Mouse (Mus musculus): ENCODE data around the gene Mad1l1. TPM values are rescaled to one million over a fixed set of nuclear protein-coding genes. Genes with fewer than 3 reads are reported as not detected.

Mad1l1 gene
- total RNA-seq, 2 experiments from 2014 or later: 20.4 to 24.9 TPM

GRCm38 (mm10) chr5:140149298-140149697, 172.1 kb downstream of the Mad1l1 start:
- no peak for DNase-seq (ENCODE audit: low spot score in 2 of 2)

- no peak for DNase-seq (ENCODE audit: low spot score in 2 of 2)
Observed at GRCm38 (mm10) chr5:140143541-140143940, 177.8 kb downstream of the Mad1l1 start.

DNA sequence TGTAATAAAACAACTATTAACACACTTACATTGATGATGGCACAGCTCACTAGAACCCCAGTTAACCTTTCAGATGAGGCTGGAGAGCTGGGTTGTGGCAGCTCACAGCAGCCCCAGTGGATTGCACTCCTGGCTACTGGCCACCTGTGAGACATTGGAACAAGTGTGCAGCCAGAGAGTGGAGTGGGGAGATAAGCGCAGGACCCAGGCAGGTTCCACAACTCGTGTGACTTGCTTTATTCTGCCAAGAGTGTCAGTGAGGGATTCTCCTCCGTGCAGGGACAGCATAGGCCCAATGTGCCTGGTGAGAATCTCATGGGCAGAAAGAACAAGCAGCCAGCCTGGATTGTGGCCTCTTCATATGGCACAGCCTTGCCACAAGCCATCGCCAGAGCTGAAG, 180.0 kb downstream of the Mad1l1 start:
- DNase-seq (ENCODE audit: low spot score in 2 of 2): no peak

- DNase-seq (ENCODE audit: low spot score in 2 of 2): peak in 1 of 2 experiments; percentile 66
Observed at GRCm38 (mm10) chr5:140140214-140140613, 181.1 kb downstream of the Mad1l1 start.

DNA sequence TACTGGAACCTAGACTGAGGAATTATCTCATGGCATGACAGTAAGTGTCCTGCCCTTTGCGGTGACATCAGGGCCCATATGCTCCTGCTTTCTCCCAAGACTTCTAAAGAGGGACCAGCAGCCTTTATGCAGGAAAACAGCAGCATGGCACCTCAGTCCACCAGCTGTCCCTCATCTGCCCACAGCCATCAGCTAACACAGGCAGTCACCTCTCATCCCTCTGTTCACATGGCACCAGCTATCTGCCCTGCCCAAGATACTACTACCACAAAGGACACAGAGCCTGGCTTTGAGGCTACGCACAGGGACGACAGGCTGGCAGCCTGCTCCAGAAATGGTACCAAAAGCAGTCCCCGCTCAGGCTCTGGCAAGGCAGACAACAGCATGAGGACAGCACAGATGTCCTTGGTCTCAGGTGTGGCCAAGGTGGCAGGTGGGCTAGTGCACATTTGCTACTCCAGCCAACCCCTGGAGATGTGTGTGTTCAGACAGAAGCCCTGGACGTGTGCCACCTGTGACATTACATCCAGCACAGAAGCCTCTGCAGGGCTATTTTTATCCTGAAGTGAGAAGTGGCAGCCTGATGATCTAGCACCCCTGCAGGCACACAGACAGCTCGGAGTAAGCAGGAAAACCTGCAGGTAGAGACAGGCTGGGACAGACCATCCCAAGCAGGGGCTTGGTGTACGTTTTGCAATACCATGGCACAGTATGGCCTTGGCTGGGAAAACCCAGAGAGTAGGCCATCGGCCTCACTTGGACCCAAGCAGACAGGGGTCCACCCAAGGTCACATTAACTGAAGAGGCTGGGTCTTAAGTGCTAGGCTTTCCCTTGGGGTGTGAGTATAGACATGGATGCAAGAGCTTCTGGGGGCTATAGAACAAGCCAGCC, 185.4 kb downstream of the Mad1l1 start:
- no peak for DNase-seq (ENCODE audit: low spot score in 2 of 2)

DNA sequence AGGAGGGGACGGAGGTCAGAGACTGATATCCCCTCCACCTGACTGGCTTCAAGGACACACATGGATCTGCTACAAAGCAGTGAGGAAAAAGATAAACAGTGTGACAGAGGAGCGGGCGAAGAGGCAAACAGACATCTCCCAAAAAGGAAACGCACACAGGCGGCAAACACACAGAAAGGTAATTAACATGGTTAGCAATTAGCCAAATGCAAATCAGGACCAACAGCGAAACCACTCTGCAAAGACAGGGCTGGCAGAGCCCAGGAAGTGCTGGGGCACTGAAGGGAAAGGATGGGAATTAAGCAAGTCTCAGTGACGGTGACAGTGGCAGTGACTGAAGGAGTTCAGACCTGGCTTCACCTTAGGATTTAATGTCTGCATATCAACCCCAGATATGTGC, 187.3 kb downstream of the Mad1l1 start:
- no peak for DNase-seq (ENCODE audit: low spot score in 2 of 2)

DNA sequence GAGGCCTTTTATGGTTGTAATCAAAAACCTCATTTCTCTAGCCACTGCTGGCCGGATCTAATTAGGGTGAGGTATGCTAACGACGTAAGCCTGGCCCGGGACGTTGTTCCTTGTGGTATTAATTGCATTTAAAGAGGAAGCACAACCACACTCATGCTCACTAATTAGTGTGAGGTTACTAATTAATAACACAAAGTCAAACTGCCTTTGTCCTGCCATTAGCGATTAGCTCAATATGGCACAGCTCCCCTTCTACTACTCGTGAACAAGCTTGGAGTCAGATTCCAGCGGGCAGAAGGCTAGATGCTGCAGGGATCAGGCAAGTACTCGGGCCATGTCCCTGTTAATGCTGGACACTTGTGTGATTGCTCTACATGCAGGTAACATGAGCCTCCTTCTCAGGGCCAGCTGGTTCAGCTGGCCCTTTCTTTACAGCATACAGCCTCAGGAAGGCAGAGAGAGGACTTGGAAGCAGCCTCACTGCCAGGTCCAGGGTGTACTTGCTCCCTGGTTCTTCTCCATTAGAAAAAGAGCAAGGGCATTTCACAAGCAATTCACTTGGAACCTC, 192.9 kb downstream of the Mad1l1 start:
- DNase-seq (ENCODE audit: low spot score in 2 of 2): no peak

GRCm38 (mm10) chr5:140127981-140128380, 193.4 kb downstream of the Mad1l1 start:
- no peak for DNase-seq (ENCODE audit: low spot score in 2 of 2)

GRCm38 (mm10) chr5:140124626-140125025, 196.7 kb downstream of the Mad1l1 start:
- no peak for DNase-seq (ENCODE audit: low spot score in 2 of 2)

DNA sequence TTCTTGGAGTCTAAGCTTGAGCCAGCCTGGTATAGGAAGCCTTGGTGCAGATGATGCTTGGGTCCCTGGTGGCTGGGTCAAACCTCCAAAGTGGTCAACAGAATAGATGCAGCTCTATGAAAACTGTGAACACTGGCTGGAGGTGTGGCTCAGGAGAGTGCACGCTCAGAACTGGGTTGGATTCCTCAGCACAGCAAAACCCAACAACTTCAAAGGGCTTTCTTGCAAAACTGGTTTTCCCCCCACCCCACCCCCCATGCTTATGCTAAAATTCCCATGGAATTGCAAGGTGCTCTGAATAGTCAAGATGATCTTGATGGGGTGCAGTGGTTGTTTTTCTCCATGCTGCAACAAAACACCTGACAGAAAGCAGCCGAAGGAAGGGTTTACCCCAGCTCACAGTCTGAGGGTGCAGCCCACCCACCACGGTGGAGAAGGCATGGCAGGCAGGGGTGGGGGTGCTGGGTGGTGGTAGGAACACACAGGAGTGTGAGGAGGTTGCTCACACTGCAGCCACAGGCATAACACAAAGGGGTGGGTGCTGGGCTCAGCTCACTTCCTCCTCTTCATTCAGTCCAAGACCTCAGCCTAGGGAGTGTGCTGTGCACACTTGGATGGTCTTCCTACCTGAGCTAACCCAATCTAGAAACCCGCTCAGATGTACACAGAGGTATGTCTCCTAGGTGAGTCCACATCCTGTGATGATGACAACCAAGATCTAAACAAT, 197.5 kb downstream of the Mad1l1 start:
- DNase-seq (ENCODE audit: low spot score in 2 of 2): no peak

DNA sequence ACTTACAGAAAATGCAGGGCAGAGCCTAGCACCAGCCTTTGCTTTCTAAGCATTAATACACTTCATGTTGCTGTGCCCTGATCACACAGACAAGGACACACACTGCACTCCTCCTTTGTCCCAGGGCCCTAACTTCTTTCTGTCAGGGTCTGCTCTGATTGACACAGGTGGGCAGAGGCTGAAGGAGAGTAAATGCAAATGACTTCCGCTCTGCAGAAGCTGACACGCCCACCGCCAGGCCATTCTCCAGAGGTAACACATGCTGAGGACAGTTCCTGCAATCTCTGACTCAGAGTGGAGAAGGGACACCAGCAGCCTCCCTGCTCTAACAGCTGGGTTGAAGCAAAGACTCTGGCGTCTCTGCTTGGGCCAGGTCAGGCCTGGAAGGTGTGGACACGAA, 198.2 kb downstream of the Mad1l1 start:
- no peak for DNase-seq (ENCODE audit: low spot score in 2 of 2)

GRCm38 (mm10) chr5:140121966-140122365, 199.4 kb downstream of the Mad1l1 start:
- DNase-seq (ENCODE audit: low spot score in 2 of 2): no peak

DNA sequence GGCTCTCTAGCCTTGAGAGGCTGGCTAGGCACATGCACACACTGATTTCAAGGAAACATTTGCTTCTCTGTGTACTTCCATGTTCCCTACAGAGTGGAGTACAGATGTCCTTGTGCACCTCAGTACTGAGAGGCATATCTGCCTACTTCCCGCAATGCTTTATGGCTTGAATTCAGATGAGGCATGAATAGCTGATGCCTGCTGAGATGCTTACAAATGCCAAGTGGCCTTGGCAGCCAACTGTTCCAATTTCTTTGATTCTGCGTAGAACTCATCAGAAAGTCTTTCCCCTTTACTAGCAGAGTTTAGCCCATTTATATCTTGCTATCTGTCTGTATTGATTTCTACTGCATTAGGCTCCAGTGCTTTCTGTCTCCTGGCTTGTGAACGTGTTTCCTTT, 202.4 kb downstream of the Mad1l1 start:
- no peak for DNase-seq (ENCODE audit: low spot score in 2 of 2)

- DNase-seq (ENCODE audit: low spot score in 2 of 2): no peak
Observed at GRCm38 (mm10) chr5:140117968-140118367, 203.4 kb downstream of the Mad1l1 start.

GRCm38 (mm10) chr5:140115434-140116271, 205.7 kb downstream of the Mad1l1 start:
- DNase-seq (ENCODE audit: low spot score in 2 of 2): peak in 1 of 2 experiments; percentile 33

GRCm38 (mm10) chr5:140114512-140115060, 206.8 kb downstream of the Mad1l1 start:
- DNase-seq (ENCODE audit: low spot score in 2 of 2): no peak

- no peak for DNase-seq (ENCODE audit: low spot score in 2 of 2)
Observed at GRCm38 (mm10) chr5:140113281-140113680, 208.1 kb downstream of the Mad1l1 start.

GRCm38 (mm10) chr5:140110024-140110423, 211.3 kb downstream of the Mad1l1 start:
- DNase-seq (ENCODE audit: low spot score in 2 of 2): no peak

GRCm38 (mm10) chr5:140107907-140108306, 213.4 kb downstream of the Mad1l1 start:
- no peak for DNase-seq (ENCODE audit: low spot score in 2 of 2)

DNA sequence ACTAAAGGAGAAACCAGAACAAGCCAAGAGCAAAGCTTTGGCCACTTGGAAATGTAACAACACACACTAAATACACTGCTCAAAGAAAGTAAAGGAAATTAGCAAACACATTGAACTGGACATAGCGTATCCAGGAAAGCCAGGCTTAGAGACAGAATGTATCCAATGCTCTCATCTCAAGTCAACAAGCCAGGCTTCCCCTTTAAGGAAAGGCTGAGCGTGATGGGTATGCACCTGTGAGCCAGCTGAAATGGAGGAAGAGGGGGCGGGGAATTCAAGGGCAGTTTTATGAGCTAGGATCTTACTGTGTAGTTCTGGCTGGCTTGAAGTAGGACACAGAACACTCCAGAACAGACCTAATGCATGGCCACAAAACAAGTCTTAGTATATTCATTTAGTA, 215.3 kb downstream of the Mad1l1 start:
- no peak for DNase-seq (ENCODE audit: low spot score in 2 of 2)

- DNase-seq (ENCODE audit: low spot score in 2 of 2): no peak
Observed at GRCm38 (mm10) chr5:140104891-140105290, 216.5 kb downstream of the Mad1l1 start.
